Mouse (Mus musculus) A20 (cell line): ENCODE data around the gene Wnt8b.
"Not testable (repeated sequence)": the region's sequence is repeated elsewhere in the genome, so short reads cannot be mapped to it uniquely, and the experiment has no call there.

ENCODE experiments used
- DNase-seq: peaks from one replicate; pipeline ENCODE4 v3.0.0-alpha.2; 2011; ENCODE audit warnings: low read depth, low spot score

Gene Wnt8b

GRCm38 (mm10) chr19:44493128-44493527 is at the start of gene Wnt8b:
Gene Wnt8b, plus strand, starts transcription at chr19:44493472.
- DNase-seq, result no peak

GRCm38 (mm10) chr19:44445755-44446154 is 47.5 kb upstream of the Wnt8b start:
- DNase-seq, result no peak

GRCm38 (mm10) chr19:44447927-44448326 is 45.3 kb upstream of the Wnt8b start:
- DNase-seq, result no peak

- no peak for DNase-seq
Observed at GRCm38 (mm10) chr19:44454862-44455261, 38.4 kb upstream of the Wnt8b start.

- no peak for DNase-seq
Observed at GRCm38 (mm10) chr19:44455356-44455755, 37.9 kb upstream of the Wnt8b start.

- peak; percentile 81 for DNase-seq
Observed at GRCm38 (mm10) chr19:44457359-44458055, 35.8 kb upstream of the Wnt8b start.

GRCm38 (mm10) chr19:44458696-44459095 is 34.6 kb upstream of the Wnt8b start:
- DNase-seq, result no peak

- DNase-seq, result no peak
Observed at GRCm38 (mm10) chr19:44460441-44460840, 32.8 kb upstream of the Wnt8b start.

GRCm38 (mm10) chr19:44461500-44461899 is 31.8 kb upstream of the Wnt8b start:
- peak; percentile 65 for DNase-seq

- no peak for DNase-seq
Observed at GRCm38 (mm10) chr19:44462141-44462540, 31.1 kb upstream of the Wnt8b start.

GRCm38 (mm10) chr19:44465960-44466525 is 27.2 kb upstream of the Wnt8b start:
- DNase-seq, result not testable (repeated sequence)

GRCm38 (mm10) chr19:44474158-44474557 is 19.1 kb upstream of the Wnt8b start:
- peak; percentile 89 for DNase-seq

- DNase-seq, result no peak
Observed at GRCm38 (mm10) chr19:44475268-44475667, 18.0 kb upstream of the Wnt8b start.

- peak; percentile 52 for DNase-seq
Observed at GRCm38 (mm10) chr19:44476541-44476940, 16.7 kb upstream of the Wnt8b start.

GRCm38 (mm10) chr19:44487266-44487665 is 6.0 kb upstream of the Wnt8b start:
- peak; percentile 80 for DNase-seq

GRCm38 (mm10) chr19:44496511-44496910 is 3.2 kb downstream of the Wnt8b start:
- DNase-seq, result peak; percentile 68

- DNase-seq, result no peak
Observed at GRCm38 (mm10) chr19:44496941-44497340, 3.7 kb downstream of the Wnt8b start.

GRCm38 (mm10) chr19:44498936-44499335 is 5.7 kb downstream of the Wnt8b start:
- DNase-seq, result no peak

GRCm38 (mm10) chr19:44500240-44500639 is 7.0 kb downstream of the Wnt8b start:
- no peak for DNase-seq

- no peak for DNase-seq
Observed at GRCm38 (mm10) chr19:44501925-44502324, 8.7 kb downstream of the Wnt8b start.

GRCm38 (mm10) chr19:44502741-44503140 is 9.5 kb downstream of the Wnt8b start:
- no peak for DNase-seq

- DNase-seq, result peak; percentile 39
Observed at GRCm38 (mm10) chr19:44510534-44511175, 17.4 kb downstream of the Wnt8b start.
